Mouse (Mus musculus) stomach, embryonic 14.5 days (tissue): ENCODE results near the gene Tmem120b. TPM values are rescaled to one million over a fixed set of nuclear protein-coding genes. Genes with fewer than 3 reads are reported as not detected.
A peak's percentile ranks its signal among the peaks of the same experiment; 100 is the strongest.

Experiments
- ATAC-seq: fragments of 200-750 bp; cut with Nextera tagmentation; 2 replicates; pipeline ENCODE4 v1.8.0; 2017; ENCODE audit warnings: low read depth, moderate TSS enrichment; ENCODE audit not compliant: insufficient number of reproducible peaks, insufficient read depth, low FRiP score
- H3K27ac ChIP-seq: fragments of 300-500 bp; sonication (generic); 2 replicates; pipeline ENCODE4 v1.5.1; 2014; ENCODE audit warnings: mild to moderate bottlenecking, low read length, moderate library complexity, mixed read lengths
- H3K27me3 ChIP-seq: fragments of 300-500 bp; sonication (generic); 2 replicates; pipeline ENCODE4 v1.6.1; 2014; ENCODE audit warnings: low read length, control low read depth, mixed read lengths; ENCODE audit not compliant: control insufficient read depth, insufficient read depth
- H3K36me3 ChIP-seq: fragments of 300-500 bp; sonication (generic); 2 replicates; pipeline ENCODE4 v1.6.1; 2014; ENCODE audit warnings: mild to moderate bottlenecking, control low read depth, low read length, moderate library complexity, mixed read lengths; ENCODE audit not compliant: control insufficient read depth, insufficient read depth
- H3K4me1 ChIP-seq: fragments of 300-500 bp; sonication (generic); 2 replicates; pipeline ENCODE4 v1.6.1; 2014; ENCODE audit warnings: low read length, control low read depth, mixed read lengths; ENCODE audit not compliant: control insufficient read depth, insufficient read depth
- H3K4me2 ChIP-seq: fragments of 300-500 bp; sonication (generic); replicated peaks from 2 replicates; pipeline ENCODE4 v1.6.1; 2014; ENCODE audit warnings: low read depth, low read length, control low read depth
- H3K4me3 ChIP-seq: fragments of 300-500 bp; sonication (generic); 2 replicates; pipeline ENCODE4 v1.5.1; 2014; ENCODE audit warnings: low read depth, low read length, control low read depth
- H3K9ac ChIP-seq: fragments of 300-500 bp; sonication (generic); replicated peaks from 2 replicates; pipeline ENCODE4 v1.6.1; 2014; ENCODE audit warnings: low read depth, mild to moderate bottlenecking, control low read depth, low read length, moderate library complexity, mixed read lengths
- H3K9me3 ChIP-seq: fragments of 300-500 bp; sonication (generic); 2 replicates; pipeline ENCODE4 v1.6.1; 2016; ENCODE audit warnings: low read depth, low read length, control low read depth; ENCODE audit not compliant: control insufficient read depth
- WGBS: fragments of 180-500 bp; shearing (Covaris S2); extraction: QIAGEN DNeasy Blood & Tissue Kit; methylation state at CpG from one replicate; pipeline ENCODE4 v1.1.7; 2014; 5-methylcytosine and 5-hydroxymethylcytosine counted together
- polyA plus RNA-seq: library from polyadenylated mRNA; unstranded; fragments of >200 nt; fragmentation: Nextera tagmentation; extraction: Ambion mirVana; gene quantifications from 2 replicates; pipeline ENCODE4 v1.2.1, GENCODE M21; 2014

Tmem120b gene
- 9.0 and 9.3 TPM in 2 replicates for polyA plus RNA-seq

DNA sequence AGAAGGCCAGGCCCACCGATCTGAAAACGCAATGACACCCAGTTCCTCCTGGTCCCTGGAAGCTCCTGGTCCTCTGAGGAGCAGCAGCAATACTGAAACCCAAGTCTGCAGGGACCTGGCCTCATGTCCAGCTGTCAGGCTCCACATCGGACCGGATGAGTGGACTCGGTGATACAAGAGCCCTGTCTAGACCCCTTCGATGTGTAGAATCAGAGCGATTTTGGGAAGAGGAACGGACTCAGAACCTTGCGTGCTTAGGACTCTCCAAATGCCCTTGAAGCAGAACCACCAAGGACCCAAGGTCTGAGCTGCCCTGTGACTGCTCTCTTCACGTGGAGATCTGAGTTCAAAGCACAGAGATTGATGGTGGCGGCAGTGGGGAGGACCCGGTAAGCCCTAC is at the start of gene Tmem120b:
TSS of gene Tmem120b (plus strand) at position 301 of the 400 bp plus-strand sequence.
- Histone ChIP-seq H3K4me3 (no peak within 1 kb of the TSS), H3K4me2 (no peak within 1 kb of the TSS), H3K4me1 (no peaks in the 10 kb centered on the region), H3K9me3 (no peaks in the 10 kb centered on the region), H3K27me3 (no peaks in the 10 kb centered on the region), H3K27ac (no peak within 1 kb of the TSS), H3K36me3 (no peaks in the 10 kb centered on the region), H3K9ac (no peak within 1 kb of the TSS)
- WGBS: 87% methylated on average over 12 of the region's 12 CpGs
- ATAC-seq: no peak

DNA sequence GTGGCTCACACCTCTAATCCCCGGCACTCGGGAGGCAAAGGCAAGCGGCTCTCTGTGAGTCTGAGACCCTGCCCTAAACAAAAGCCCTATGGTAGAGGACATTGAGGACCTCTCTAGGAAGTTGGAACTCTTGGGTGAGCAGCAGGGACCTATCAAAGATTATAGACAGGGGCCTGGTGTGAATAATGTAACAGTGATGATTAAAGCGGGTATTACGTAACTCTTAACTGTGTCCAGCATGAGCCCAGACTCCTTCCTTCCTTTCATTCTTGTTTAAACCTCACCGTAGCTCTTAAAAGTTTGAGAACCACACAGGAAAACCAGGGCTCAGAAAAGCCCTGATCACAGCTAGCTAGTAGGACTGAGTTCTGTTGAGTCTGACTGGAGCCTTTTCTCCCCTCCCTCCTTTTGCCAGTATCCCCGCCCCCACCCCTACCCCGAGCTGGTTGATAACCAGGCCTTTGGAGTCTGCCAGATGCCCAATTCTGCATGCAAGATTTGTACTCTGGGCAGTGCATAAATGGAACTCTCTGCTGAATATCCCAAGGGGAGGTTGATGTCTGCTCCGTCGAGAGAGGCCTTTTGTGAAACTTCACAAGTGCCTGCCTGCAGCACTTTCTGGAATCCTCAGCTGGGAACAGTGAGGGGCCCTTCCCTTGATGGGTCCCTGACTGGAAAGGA is 48.7 kb upstream of the Tmem120b start:
- Histone ChIP-seq H3K27ac (peak overlapping the region; percentile 15; the same call in 1 of the 2 replicates), H3K27me3 (no peaks in the 10 kb centered on the region), H3K4me2 (no peak overlapping the region), H3K9me3 (no peaks in the 10 kb centered on the region), H3K4me3 (no peak overlapping the region), H3K4me1 (peaks cover 12% of the 10 kb centered on the region; the same call in 1 of the 2 replicates), H3K9ac (no peak overlapping the region), H3K36me3 (no peaks in the 10 kb centered on the region; the same call in 1 of the 2 replicates)
- WGBS: 64% methylated on average over 10 of the region's 10 CpGs
- ATAC-seq: no peak

DNA sequence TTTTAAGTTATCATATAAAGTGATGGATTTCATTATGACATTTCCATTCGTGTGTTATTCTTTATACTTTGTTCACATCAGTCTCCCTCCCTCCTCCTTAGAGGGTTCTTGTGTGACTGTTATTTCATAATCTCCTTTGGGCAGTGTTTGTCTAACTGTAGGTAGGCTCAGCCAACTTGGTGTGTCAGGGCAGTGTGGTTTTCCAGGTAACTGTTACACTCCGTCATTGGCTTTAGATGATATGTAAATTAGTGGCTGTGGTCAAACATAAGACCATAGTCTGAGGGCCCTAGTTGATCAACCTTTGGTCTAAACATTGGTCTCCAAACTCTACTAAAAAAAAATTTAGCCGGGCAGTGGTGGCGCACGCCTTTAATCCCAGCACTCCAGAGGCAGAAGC is 47.8 kb upstream of the Tmem120b start:
- Histone ChIP-seq H3K27ac (no peak overlapping the region), H3K27me3 (no peaks in the 10 kb centered on the region), H3K9ac (no peak overlapping the region), H3K9me3 (no peaks in the 10 kb centered on the region), H3K4me1 (peaks cover 11% of the 10 kb centered on the region; the same call in 1 of the 2 replicates), H3K36me3 (no peaks in the 10 kb centered on the region; the same call in 1 of the 2 replicates), H3K4me2 (no peak overlapping the region), H3K4me3 (no peak overlapping the region)
- WGBS: 88% methylated on average over 5 of the region's 5 CpGs
- no peak for ATAC-seq

- Histone ChIP-seq H3K27ac (no peak overlapping the region), H3K9ac (no peak overlapping the region), H3K4me1 (0 out of 2 replicates have a peak, but pooled peaks cover 3% of the 10 kb centered on the region), H3K4me2 (no peak overlapping the region), H3K9me3 (no peaks in the 10 kb centered on the region), H3K27me3 (no peaks in the 10 kb centered on the region), H3K36me3 (no peaks in the 10 kb centered on the region; the same call in 1 of the 2 replicates), H3K4me3 (no peak overlapping the region)
- no peak for ATAC-seq
- WGBS: 92% methylated on average over 7 of the region's 7 CpGs
Measured at GRCm38 (mm10) chr5:123021438-123021837, 46.8 kb upstream of the Tmem120b start.

DNA sequence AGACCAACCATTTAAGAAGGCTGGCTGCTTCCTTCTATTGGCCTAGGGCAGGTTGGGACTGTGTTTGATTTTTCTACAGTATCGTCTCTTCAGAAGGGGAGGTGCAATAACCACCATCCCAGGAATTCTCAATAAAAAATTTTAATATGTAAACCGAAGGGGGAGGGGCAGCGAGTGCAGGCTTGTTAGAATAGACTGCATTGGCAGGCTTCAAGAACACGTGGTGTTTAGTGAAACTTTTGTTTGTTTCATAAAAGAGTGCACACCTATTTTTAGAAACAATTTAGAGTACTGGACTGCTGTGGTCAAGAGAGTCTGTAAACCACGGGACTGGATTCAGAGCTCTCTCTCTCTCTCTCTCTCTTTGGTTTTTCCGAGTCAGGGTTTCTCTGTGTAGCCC is 45.2 kb upstream of the Tmem120b start:
- Histone ChIP-seq H3K4me3 (no peak overlapping the region), H3K27ac (no peak overlapping the region), H3K4me1 (0 out of 2 replicates have a peak, but pooled peaks cover 3% of the 10 kb centered on the region), H3K4me2 (no peak overlapping the region), H3K27me3 (no peaks in the 10 kb centered on the region), H3K9ac (no peak overlapping the region), H3K36me3 (no peaks in the 10 kb centered on the region; the same call in 1 of the 2 replicates), H3K9me3 (no peaks in the 10 kb centered on the region)
- no peak for ATAC-seq
- WGBS: 79% methylated on average over 6 of the region's 6 CpGs

GRCm38 (mm10) chr5:123024312-123024711 is 43.9 kb upstream of the Tmem120b start:
- 0 out of 2 replicates have a peak, but pooled peaks cover 3% of the 10 kb centered on the region for H3K4me1 ChIP-seq
- H3K27me3 ChIP-seq: no peaks in the 10 kb centered on the region
- H3K9me3 ChIP-seq: no peaks in the 10 kb centered on the region
- no peak overlapping the region for H3K27ac ChIP-seq
- 84% methylated on average over 6 of the region's 6 CpGs for WGBS
- ATAC-seq: no peak
- H3K9ac ChIP-seq: no peak overlapping the region
- peaks cover 3% of the 10 kb centered on the region; the same call in 1 of the 2 replicates for H3K36me3 ChIP-seq
- H3K4me3 ChIP-seq: no peak overlapping the region
- no peak overlapping the region for H3K4me2 ChIP-seq

GRCm38 (mm10) chr5:123024965-123025573 is 43.1 kb upstream of the Tmem120b start:
- WGBS: 61% methylated on average over 9 of the region's 9 CpGs
- Histone ChIP-seq H3K36me3 (peaks cover 7% of the 10 kb centered on the region; the same call in 1 of the 2 replicates), H3K27me3 (no peaks in the 10 kb centered on the region), H3K9me3 (no peaks in the 10 kb centered on the region), H3K4me1 (no peaks in the 10 kb centered on the region), H3K4me2 (no peak overlapping the region), H3K9ac (no peak overlapping the region), H3K27ac (no peak overlapping the region), H3K4me3 (no peak overlapping the region)
- ATAC-seq: no peak

DNA sequence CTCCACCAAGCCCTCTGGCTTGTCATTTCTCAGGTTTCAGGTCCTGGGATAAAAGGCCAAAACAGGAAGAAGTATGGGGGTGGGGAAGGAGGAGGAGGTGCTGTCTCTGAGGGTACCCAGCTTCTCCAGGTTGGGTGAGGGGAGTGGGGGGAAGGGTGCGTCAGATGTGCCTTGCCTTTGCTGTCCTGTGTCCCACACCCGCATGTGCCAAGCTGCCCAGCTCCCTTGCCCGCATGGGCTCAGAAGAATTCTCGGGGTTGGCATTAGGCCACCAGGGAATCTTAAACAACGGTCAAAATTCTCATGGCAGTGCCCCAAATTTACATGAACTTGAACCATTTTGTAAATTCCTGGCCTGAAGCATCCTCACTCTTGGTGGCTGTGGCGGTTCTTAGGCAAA is 41.8 kb upstream of the Tmem120b start:
- Histone ChIP-seq H3K9me3 (no peaks in the 10 kb centered on the region), H3K4me2 (no peak overlapping the region), H3K27me3 (no peaks in the 10 kb centered on the region), H3K27ac (no peak overlapping the region), H3K4me3 (no peak overlapping the region), H3K4me1 (no peaks in the 10 kb centered on the region), H3K9ac (no peak overlapping the region), H3K36me3 (peaks cover 11% of the 10 kb centered on the region)
- ATAC-seq: no peak
- WGBS: 50% methylated on average over 6 of the region's 6 CpGs
